Mouse (Mus musculus) embryonic facial prominence, embryonic 14.5 days (tissue): ENCODE measurements around the gene Usp9x. TPM values are rescaled to one million over a fixed set of nuclear protein-coding genes. Genes with fewer than 3 reads are reported as not detected.
A peak's percentile ranks its signal among the peaks of the same experiment; 100 is the strongest.

Experiments
- ATAC-seq: fragments of 200-750 bp; cut with Nextera tagmentation; 2 replicates; pipeline ENCODE4 v1.8.0; 2017; ENCODE audit warnings: low read depth, moderate number of reproducible peaks, moderate TSS enrichment
- DNase-seq: peaks from one replicate; pipeline ENCODE4 v3.0.0-alpha.2; 2015; ENCODE audit warnings: low spot score
- H3K27ac ChIP-seq: fragments of 300-500 bp; sonication (generic); replicated peaks from 2 replicates; pipeline ENCODE4 v1.5.1; 2014; ENCODE audit warnings: low read depth, mild to moderate bottlenecking, low read length, moderate library complexity
- H3K27me3 ChIP-seq: fragments of 300-500 bp; sonication (generic); replicated peaks from 2 replicates; pipeline ENCODE4 v1.6.1; 2014; ENCODE audit warnings: low read length; ENCODE audit not compliant: control insufficient read depth, insufficient read depth
- H3K36me3 ChIP-seq: fragments of 300-500 bp; sonication (generic); 2 replicates; pipeline ENCODE4 v1.6.1; 2014; ENCODE audit warnings: low read length, mixed read lengths; ENCODE audit not compliant: control insufficient read depth, insufficient read depth
- H3K4me1 ChIP-seq: fragments of 300-500 bp; sonication (generic); 2 replicates; pipeline ENCODE4 v1.6.1; 2014; ENCODE audit warnings: antibody characterized with exemption, low read length; ENCODE audit not compliant: control insufficient read depth, insufficient read depth
- H3K4me2 ChIP-seq: fragments of 300-500 bp; sonication (generic); 2 replicates; pipeline ENCODE4 v1.6.1; 2014; ENCODE audit warnings: low read depth, mild to moderate bottlenecking, low read length, moderate library complexity, mixed read lengths
- H3K4me3 ChIP-seq: fragments of 300-500 bp; sonication (generic); 2 replicates; pipeline ENCODE4 v1.5.1; 2014; ENCODE audit warnings: low read depth, mild to moderate bottlenecking, low read length
- H3K9ac ChIP-seq: fragments of 300-500 bp; sonication (generic); 2 replicates; pipeline ENCODE4 v1.6.1; 2014; ENCODE audit warnings: low read depth, mild to moderate bottlenecking, low read length, moderate library complexity, mixed read lengths
- H3K9me3 ChIP-seq: fragments of 300-500 bp; sonication (generic); 2 replicates; pipeline ENCODE4 v1.6.1; 2016; ENCODE audit warnings: low read length; ENCODE audit not compliant: control insufficient read depth
- WGBS: fragments of 180-500 bp; shearing (Covaris S2); extraction: QIAGEN DNeasy Blood & Tissue Kit; methylation state at CpG from one replicate; pipeline ENCODE4 v1.1.7; 2014; 5-methylcytosine and 5-hydroxymethylcytosine counted together
- polyA plus RNA-seq: library from polyadenylated mRNA; unstranded; fragments of >200 nt; fragmentation: Nextera tagmentation; extraction: Ambion mirVana; gene quantifications from 2 replicates; pipeline ENCODE4 v1.2.1, GENCODE M21; 2014

Gene Usp9x
- polyA plus RNA-seq, 1 experiment from 2014 or later, result 54.5 TPM

- no peak overlapping the region; the same call in 1 of the 2 replicates for H3K27ac ChIP-seq
- peak overlapping the region; percentile 55 for H3K9ac ChIP-seq
- peak; percentile 94 for ATAC-seq
- H3K4me2 ChIP-seq, result peak overlapping the region; percentile 52
- H3K27me3 ChIP-seq, result no peaks in the 10 kb centered on the region
- no peaks in the 10 kb centered on the region for H3K36me3 ChIP-seq
- 20% methylated on average over 17 of the region's 23 CpGs for WGBS
- H3K4me3 ChIP-seq, result peak overlapping the region; percentile 33
- DNase-seq, result peak; percentile 92
- H3K9me3 ChIP-seq, result no peaks in the 10 kb centered on the region
- no peaks in the 10 kb centered on the region for H3K4me1 ChIP-seq
These were observed 136.4 kb downstream of the Usp9x start for GRCm38 (mm10) chrX:13207512-13208341.

GRCm38 (mm10) chrX:13208404-13208803 is 137.1 kb downstream of the Usp9x start:
- Histone ChIP-seq H3K27me3 (no peaks in the 10 kb centered on the region), H3K9me3 (no peaks in the 10 kb centered on the region), H3K36me3 (no peaks in the 10 kb centered on the region), H3K4me1 (no peaks in the 10 kb centered on the region), H3K4me2 (peak overlapping the region; percentile 52), H3K4me3 (peak overlapping the region; percentile 33), H3K27ac (no peak overlapping the region), H3K9ac (peak overlapping the region; percentile 55)
- DNase-seq, result no peak
- 0 out of 2 replicates have a peak, but pooled peaks have one; percentile 10 for ATAC-seq
- WGBS, result 52% methylated on average over 6 of the region's 6 CpGs

- ATAC-seq (no peak), DNase-seq (no peak)
- H3K36me3 ChIP-seq, result no peaks in the 10 kb centered on the region
- WGBS, result 64% methylated on average over 1 of the region's 1 CpGs
- H3K27me3 ChIP-seq, result 0 out of 2 replicates have a peak, but pooled peaks cover 3% of the 10 kb centered on the region
- no peaks in the 10 kb centered on the region for H3K9me3 ChIP-seq
- no peaks in the 10 kb centered on the region for H3K4me1 ChIP-seq
- H3K4me2 ChIP-seq, result no peak overlapping the region
- no peak overlapping the region for H3K9ac ChIP-seq
- no peak overlapping the region for H3K27ac ChIP-seq
- H3K4me3 ChIP-seq, result no peak overlapping the region
These were observed 143.0 kb downstream of the Usp9x start for GRCm38 (mm10) chrX:13214275-13214674.

Other genes starting within 250 kb of the Usp9x start
- gene Ddx3x, start 209.5 kb downstream of the Usp9x start, polyA plus RNA-seq, result 123 and 132 TPM in 2 replicates